Mouse (Mus musculus) left cerebral cortex, adult 9 months (tissue): ENCODE results near the gene Olfr849.

Experiments used
- DNase-seq, 2 experiments: peaks; one replicate each; pipeline ENCODE4 v3.0.0; 2022; ENCODE audit warnings: low spot score in 2 of 2

Olfr849 gene

DNA sequence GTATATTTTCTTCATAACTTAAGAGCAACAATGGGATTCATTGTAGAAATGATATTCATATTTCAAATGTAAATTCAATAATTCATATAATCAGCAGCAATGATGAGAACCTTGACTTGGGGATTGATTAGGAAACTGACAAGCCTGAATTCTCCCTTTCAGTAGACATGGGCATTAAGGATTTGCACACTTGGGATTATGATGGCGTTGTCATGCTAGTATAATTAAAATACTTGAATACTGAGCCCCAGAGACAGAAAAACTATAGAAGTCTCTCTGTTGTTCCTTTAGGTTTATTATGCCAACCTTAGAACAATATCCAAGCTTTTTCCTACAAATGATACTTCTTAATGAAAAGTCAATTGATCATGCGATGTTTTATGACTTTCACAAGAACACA lies at the start of gene Olfr849:
Gene Olfr849 (plus strand): TSS at position 301 of the 400 bp plus-strand sequence.
- no peak for DNase-seq

DNA sequence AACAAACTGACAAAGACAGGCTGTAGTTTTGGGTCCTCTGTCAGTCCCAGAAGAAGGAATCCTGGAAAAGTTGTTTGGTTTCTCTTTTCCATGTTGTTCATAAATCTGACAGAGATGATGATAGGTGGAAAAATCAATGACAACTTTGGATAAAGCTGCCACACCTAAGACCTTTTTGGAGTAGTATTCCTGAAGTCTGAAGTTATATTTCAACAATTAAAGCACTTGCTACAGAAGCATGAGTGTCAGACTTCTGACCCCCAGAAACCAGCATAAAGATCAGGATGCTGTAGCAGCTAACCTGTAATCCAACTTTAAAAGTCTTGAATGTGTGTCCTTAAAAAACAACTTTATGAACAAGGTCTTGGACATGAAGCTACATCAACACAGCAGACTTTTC lies 38.1 kb downstream of the Olfr849 start, which contains the start of gene Olfr850:
Gene Olfr850 (minus strand): TSS at position 101 of the 400 bp plus-strand sequence.
- DNase-seq: no peak

DNA sequence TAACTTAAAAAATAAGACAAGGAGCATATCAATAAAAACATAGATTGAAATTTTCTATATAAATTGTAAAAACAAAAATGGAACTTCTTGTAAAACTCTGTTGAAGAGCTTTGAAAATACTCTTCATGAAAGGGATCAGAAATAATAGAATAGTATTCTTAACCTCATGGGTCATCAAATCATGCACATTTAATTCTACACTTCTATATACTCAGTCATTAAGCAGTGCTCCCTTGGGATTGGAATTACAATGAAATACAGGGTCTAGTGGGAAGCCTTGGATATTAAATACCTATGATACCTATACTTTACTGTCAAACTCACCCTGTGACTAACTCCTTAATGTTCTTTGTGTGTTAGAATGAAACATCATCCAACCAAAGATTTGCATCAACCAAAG lies 52.9 kb downstream of the Olfr849 start, which contains the start of gene Olfr851:
Gene Olfr851 (plus strand): TSS at position 301 of the 400 bp plus-strand sequence.
- DNase-seq: no peak
